Mouse (Mus musculus): ENCODE measurements around the gene Sdhaf2. TPM values are rescaled to one million over a fixed set of nuclear protein-coding genes. Genes with fewer than 3 reads are reported as not detected.
"Not testable (repeated sequence)": the region's sequence is repeated elsewhere in the genome, so short reads cannot be mapped to it uniquely, and the experiment has no call there.

Gene Sdhaf2
- total RNA-seq (2021), result 10 to 100 TPM; 52.5 to 60.1 TPM
- long read RNA-seq, experiment 1, transcript Sdhaf2-203 (4 exons, 997 nt), result minor isoform, 7 of 63 reads
- long read RNA-seq, experiment 1, transcript Sdhaf2-201 (4 exons, 2,981 nt), result major isoform, 39 of 63 reads
- long read RNA-seq, experiment 1, partial matches to known transcripts, result 1 of 63 reads
- long read RNA-seq, experiment 1, other reads (novel, unspliced or antisense), result 16 of 63 reads
- long read RNA-seq, experiment 2, transcript Sdhaf2-203 (4 exons, 997 nt), result minor isoform, 6 of 46 reads
- long read RNA-seq, experiment 2, transcript Sdhaf2-201 (4 exons, 2,981 nt), result major isoform, 37 of 46 reads
- long read RNA-seq, experiment 2, partial matches to known transcripts, result 0 of 46 reads
- long read RNA-seq, experiment 2, other reads (novel, unspliced or antisense), result 2 of 46 reads

DNA sequence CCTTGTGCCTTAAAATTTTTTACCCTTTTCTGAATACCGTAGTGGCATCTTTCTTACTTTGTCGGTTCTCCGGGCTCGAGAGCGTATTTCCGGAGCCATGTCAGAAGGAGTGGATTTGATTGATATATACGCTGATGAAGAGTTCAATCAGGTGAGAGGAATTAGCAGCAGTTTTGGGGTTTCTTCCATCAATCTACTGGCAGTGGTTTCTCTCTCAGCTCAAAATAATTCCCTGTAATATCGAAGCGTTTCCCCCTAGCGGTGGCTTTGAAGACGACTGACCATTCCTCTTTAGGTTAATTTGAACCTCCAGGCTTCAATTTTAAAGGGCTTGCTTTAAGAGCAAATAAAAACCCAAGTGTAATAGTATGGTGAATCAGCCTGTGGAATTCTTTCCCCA, at the start of gene Sdhaf2:
Sdhaf2 (minus strand) TSS at position 233 of the 400 bp plus-strand sequence.
- no peak for DNase-seq

DNA sequence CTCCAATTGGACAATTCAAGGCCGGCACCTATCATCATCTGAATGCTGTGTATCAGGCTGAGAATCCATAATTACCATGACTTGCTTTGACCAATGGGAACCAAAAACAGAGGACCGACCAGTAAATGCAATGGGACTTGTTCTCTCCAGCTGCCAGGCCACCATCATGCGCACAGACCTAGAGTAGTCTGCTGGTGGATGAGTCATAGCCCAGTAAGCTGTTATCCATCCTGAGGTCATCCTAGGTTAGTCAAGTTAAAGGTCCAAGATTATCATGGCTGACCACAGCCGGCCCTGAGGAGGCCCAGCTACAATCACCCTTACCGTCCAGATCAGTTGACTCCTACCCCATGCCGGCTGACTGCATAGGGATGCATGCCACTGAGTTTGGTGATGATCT, 43.7 kb upstream of the Sdhaf2 start:
- DNase-seq, result no peak

DNA sequence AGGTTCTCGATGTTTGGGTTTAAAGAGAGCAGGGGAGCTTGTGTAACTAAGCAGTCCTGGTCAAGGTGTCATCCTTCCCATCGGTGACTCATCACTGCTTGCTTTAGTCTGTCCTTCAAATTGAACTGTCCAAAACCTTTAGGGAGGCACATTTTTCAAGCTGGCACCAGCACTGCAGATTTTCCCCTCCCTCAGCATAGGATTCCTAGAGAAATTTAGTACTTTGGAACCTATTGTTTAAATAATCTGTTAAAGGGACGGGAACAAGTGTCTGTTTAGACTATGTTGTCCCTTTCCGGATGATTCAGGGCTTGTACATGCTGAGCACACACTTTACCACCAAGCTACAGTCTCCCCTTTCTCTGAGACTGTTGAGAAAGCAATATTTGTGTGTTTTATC, 39.3 kb upstream of the Sdhaf2 start:
- no peak for DNase-seq

DNA sequence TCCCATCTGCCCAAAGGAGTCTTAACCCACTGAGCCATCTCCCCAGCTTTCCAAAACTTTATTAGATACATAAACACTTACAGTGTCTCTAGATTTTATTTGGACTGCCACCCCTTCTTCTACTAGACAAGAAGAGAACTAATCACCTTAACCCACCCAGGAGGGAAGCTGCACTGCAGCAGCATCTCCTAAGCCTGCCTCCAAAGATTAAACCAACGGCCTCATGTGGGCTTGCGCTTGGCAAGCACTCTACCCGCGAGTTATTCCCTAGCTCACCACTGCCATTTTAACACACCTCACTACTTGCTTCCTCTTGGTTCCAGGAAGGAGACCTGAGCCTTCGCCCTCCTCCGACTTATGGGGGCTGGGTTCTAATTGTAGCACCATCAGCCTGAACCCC, 38.3 kb upstream of the Sdhaf2 start:
- no peak for DNase-seq

DNA sequence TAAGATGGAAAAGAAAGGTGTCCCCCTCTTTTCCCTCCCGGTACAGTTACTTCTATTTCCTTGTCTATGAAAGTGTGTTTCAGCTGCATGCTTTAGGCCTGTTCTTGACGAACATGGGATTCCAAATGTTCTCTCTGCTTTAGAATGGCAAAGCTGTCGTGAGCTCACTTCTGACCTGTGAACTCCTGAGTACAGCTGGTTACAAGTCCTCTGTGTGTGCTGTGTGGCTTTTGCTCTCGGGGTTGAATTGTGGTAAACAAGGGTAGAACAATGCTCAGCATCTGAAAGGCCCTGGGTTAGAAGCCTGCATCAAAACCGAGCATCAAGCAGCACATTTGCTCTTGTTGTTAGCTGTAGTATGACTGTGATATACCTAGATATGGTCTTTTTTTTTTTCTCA, 36.4 kb upstream of the Sdhaf2 start:
- no peak for DNase-seq

DNA sequence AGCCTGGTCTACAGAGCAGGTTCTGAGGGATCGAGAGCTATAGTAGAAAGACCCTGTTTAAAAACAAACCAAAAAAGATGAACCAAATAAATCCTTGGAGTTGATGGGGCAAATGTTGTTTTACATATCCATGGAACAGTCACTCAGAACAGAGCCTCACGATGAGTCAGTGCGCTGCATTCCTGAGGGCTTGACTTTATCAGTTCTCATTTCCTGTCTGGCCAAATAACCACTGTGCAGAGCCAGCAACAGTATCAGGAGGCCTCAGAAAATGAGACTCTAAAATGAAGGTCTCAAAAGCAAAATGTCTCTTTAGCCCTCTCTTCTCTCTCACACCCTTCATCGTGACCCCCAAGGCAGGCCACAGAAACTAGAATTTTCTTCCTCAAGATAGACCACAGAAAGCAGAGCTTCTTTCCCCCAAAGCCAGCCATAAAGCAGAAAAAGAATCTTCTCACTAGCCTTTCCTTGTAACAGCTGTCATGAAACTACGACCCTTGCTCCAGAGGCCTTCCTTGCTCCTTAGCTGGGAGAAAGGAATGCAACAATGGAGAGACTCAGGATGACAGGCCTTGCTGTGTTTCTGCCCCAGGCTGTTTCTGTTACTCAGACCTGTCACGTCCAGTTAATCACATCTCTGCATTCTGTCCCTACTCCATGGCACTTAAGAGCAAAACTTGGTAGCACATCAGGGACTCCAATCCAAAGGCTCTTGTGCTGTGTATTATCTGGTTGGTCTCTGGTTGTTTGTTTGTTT, 35.8 kb upstream of the Sdhaf2 start:
- DNase-seq, result peak; percentile 40

DNA sequence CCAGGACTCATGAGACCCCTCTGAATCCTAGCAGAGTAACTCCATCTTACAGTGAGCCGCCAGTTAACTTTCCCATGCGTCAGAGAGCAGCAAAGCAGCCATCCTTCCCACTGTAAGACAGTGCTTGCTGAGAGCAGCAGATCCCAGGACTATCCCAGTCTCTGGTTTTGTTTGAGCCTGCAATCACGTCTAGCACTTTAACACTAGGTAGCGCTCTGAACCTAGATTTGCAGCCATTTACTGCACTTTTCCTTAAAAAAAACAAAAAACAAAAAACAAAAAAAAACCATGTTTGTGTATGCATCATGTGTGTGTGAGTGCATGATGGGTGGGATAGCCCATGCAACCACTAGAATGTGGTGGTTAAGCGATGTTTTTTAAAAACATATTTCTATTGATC, 34.2 kb upstream of the Sdhaf2 start:
- DNase-seq, result peak; percentile 10

DNA sequence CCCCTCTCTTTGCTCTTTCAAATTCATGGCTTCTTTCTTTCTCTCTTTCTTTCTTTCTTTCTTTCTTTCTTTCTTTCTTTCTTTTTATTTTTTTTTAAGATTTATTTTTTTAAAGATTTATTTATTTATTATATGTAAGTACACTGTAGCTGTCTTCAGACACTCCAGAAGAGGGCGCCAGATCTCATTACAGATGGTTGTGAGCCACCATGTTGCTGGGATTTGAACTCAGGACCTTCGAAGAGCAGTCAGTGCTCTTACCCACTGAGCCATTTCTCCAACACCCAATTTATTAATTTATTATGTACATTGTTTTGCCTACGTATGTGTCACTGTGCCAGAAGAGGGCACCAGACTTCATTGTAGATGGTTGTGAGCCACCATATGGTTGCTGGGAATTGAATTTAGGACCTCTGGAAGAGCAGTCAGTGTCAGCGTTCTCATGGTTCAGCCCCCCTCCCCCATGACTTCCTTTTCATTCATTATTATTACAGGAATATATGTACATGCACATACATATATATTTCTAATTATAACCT, 32.0 kb upstream of the Sdhaf2 start:
- DNase-seq, result not testable (repeated sequence)

DNA sequence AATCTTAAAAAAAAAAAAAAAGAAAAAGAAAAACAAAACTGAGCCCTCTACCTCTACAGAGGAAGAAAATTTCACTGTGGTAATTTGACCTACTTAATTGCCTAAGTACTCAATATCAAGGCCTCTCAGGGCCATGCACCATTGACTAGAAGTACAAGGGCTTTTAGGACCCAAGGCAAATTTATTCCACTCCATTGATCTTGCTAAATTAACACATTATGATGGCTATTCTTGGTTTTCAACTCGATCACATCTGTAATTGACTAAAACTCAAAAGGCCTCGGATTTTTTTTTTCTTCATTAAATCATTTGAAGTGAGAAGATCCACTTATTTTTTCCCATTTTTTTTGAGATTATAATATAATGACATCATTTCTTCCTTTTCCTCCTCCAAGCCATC, 31.5 kb upstream of the Sdhaf2 start:
- no peak for DNase-seq

DNA sequence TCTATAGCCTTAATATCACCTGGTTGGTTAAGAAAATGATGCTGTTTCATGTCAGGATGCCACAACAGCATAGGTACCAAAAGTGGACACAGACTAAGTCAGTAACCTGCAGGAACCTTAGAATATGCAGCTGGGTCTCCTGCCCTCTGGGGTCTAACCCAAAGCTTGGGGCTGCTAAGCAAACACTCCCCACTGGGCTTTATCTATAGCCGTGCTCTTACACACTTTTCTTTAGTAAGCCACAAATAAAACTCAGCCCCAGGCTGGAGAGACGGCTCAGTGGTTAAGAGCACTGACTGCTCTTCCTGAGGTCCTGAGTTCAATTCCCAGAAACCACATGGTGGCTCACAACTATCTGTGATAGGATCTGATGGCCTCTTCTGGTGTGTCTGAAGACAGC, 31.1 kb upstream of the Sdhaf2 start:
- no peak for DNase-seq

DNA sequence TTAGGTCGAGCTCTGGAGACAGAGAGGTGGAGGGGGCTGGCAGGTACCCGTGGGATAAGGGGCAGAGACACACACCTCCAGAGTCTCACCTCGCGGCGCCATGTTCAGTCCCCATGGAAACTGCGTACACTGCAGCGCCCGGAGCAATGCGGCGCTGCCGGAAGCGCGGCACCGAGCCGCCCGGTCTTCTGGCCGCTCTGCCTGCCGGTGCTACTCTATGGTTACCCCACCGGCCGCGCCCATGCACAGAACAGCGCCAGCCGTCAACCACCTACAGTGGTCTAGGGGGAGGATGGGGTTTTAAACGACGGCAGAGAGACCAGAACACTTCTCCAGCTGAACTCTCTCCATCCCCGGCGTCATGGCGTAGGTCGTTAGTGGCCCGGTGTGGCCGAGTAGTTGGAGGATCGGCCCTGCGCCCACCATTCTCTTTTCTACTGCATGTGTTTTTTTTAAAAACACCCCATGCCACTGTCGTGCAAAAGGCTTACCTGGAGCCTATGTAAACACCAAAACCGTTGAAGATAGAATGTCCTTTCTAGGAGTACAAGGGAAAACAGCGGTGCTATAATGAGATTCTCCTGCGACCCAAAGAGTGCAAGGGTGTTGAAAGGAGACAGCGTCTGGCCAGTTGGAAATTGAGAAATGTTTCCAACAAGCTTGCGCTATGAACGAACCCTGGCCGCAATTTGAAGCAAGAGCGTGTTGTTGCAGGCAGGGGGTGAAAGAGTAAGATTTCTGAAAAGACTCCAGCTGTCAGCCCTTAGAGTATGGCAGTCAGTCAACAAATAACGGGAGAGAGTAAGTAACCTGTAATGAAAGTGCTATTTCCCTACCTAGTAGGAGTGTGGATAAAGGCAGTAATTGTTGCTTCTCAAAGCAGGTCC, 29.9 kb upstream of the Sdhaf2 start, which contains the start of gene Tmem216:
Tmem216 (minus strand) TSS at position 615 of the 887 bp plus-strand sequence.
- peak; percentile 90 for DNase-seq

DNA sequence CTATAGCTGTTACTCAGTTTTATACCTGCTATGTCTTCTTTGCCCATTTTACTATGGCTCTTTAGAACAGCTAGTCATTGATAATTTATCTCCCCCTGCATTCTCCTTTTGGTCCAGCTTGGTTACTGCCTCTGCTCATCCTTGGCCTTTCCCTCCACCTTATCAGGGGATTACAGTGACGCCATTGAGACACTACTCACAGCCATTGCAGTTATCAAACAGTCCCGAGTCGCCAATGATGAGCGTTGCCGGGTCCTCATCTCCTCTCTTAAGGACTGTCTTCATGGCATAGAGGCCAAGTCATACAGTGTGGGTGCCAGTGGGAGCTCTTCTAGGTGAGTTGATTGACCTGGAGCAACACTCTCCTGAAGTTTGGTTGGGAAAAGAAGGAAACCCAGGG, 13.5 kb upstream of the Sdhaf2 start:
- DNase-seq, result no peak

DNA sequence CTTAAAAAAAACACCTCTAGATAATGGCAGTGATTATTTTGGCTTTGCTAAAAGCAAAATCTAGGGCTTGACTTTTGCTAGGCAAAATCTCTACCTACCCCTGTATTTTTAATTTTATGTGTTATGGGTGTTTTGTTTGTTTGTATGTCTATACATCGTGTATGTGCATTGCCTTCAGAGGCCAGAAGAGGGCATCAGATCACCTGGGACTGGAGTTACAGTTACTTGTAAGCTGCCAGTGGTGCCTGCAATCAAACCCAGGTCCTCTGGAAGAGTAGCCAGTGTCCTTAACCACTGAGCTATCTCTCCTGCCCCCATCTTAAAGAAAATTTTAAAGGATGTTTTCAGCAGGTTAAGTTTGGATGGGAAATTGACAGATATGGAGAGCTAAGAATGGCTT, 4.1 kb upstream of the Sdhaf2 start:
- DNase-seq, result no peak

DNA sequence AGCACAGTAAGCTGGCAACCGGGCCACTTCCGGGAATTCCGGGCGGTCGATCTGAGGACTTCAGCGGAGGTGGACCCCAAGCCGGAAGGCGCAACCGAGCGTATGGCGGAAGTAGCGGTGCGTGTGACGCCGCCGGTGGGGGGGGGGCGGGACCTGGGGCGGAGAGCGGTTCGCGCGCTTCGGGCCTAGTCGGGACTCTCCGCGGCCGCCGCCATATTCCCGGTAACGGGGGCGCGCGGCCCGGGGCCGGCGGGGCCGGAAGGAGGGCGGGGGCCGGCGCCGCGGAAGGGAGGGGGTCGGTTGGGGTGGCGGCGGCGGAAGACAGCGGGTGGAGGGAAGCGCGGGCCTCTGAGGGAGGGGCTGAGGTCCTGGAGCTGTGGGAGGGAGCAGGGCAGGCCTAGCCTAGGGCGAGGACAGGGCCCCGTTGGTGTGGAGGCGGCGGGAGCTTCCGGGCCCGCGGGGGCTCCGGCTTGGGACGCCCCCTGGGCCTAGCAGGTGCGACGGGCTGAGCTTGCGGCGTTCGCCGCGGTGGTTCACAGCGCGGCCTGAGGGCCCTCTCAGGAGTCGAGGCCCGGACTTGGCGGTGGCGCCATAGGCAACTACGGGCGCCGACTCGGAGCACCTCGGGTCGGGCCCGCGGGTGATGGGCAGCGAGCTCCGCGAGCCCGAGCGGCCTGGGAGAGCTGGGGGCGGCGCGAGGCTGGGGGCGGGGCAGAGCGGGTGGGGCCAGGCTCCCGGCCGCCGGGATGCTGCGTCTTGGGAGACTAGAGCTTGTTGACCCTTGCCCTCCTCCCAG, 638 bp downstream of the Sdhaf2 start, which contains the start of gene Cpsf7:
Cpsf7 (plus strand) TSS at position 161 of the 796 bp plus-strand sequence.
- DNase-seq, result peak; percentile 94

DNA sequence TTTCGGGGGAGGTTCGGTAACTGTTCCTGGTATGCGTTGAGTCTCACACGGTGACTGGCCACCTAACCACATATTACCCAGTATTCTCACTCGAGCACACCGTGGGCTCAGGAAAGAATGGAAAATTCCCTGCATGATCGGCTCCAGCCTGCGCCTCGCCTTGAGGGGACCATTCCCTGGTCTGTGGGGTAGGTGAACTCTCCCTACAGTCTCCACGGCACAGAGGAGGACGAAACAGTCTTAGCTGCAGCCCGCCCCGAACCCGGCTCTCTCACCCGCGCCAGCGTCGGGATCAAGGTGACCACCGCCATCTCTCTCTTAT, 1.2 kb downstream of the Sdhaf2 start:
- no peak for DNase-seq

DNA sequence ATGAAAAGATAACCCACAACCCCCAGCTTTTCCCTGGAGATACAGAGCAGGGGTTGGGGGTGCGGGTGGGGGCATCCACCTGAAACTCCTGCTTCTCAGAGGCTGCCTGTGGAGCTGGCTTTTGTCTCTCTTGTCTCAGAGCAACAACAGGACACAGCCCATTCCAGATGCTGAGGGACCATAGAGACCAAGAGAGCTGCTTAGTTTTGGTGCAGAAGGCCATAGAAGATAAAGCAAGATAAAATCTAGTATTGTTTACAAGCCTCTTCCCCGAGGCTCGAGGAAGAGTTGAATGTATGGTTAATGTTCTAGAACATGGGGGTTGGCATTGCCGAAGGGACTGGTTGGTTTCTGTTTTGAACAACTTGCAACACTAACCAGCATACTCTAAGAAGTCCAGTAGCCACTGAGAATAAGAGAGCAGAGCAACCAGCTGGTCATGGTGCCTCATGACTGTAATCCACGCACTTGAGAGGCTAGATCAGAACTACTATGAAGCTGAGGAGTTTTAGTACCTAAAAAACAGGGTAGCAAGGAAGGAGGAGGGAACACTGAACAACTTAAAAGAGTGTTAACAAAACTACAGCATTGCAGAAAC, 2.4 kb downstream of the Sdhaf2 start:
- no peak for DNase-seq

DNA sequence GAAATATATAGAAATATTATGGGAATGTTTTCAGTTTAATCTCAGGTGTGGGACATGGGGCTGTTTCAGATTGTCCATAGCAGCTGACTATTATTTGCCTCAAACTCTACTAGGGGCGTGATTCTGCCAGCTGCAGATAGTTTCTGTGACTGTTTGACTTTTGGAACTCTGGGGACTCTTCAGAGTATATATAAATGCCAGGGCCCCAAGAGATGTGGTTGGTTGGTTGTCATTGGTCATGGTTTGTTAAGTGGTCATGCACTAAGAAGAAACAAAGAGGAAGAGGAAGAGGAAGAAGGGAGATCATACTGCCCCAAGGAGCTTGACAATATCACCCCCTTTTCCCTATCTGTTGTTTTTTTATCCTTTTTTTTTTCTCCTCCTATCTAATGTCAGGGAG, 4.0 kb downstream of the Sdhaf2 start:
- no peak for DNase-seq

DNA sequence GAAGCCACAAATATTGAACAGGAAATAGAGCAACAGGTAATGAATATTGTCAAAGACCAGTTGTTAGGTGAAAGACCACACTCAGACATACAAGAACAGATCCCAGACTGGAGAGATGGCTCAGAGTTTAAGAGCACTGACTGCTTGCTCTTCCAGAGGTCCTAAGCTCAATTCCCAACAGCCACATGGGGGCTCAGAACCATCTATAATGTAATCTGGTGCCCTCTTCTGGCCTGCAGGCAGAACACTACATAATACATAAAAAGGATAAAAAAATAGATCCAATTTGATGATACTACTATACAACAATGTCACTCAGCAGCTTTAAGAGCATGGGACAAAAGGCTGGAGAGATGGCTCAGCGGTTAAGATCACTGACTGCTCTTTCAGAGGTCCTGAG, 5.6 kb downstream of the Sdhaf2 start:
- peak; percentile 27 for DNase-seq

DNA sequence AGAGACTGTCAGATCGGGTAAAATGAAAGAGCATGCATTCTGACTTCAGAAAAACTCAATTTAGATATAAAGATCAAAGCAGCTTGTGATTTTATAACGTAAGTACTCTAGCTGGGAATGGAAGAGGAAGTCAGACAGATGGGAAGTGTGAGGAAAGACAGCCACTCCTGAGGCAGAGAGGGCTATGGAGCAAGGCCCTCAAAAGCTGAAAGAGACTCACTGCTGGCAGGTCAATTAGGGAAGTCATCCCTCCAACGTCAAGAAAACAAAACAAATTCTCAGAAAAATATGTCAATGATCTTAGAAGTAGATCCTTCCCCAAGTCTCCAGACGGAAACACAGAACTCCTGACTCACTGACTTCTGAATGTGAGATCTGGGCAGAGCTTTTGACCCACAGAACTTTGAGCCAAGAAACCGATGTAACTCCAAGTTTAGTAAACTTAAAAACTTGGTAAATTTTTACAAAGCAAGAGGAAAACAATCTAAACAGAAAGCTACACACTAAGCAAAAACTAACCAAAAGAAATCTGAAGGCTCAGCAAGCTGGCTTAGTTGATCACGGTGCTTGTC, 15.1 kb downstream of the Sdhaf2 start:
- no peak for DNase-seq

DNA sequence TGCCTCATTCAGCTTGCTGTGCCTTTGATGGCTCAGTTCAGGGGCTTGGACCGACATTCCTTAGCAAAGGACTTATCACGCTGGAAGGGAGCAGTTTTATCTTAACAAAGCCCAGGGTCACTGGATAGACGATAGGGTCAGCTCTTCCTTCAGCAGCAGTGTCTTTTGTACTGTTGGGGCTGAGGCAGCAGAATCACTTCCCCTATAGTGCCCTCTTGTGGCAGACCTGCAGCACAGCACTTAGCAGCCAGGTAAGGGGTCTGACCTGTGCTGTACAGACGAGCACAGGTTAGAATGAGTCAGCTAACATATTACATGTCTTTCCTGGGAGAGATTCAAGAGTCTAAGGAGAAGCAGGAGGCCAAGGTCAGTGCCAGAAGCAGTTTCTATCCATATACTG, 23.4 kb downstream of the Sdhaf2 start:
- DNase-seq, result peak; percentile 55

DNA sequence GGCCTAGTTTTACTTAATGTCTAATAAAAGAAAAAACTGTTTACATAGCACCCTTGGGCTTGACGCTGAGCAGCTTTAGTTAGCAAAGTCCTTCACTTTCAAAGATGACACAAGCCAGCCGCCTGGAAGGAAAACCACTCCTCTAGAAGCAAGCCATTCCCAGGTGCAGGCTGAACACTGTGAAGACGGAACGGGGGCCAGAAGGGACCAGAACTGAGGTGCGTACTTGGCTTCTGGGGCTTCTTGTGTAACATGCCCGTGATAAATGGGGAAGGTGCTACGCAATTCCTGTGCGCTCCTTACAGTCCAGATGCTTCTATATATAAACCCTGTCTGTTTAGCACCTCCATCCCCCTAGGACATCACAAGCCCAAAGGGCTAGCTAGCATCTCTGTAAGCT, 25.4 kb downstream of the Sdhaf2 start:
- no peak for DNase-seq

Data from adrenal gland, postnatal 10 days (tissue).